Mouse (Mus musculus) lung, postnatal 0 days (tissue): ENCODE results near the gene 4930404N11Rik. TPM values are rescaled to one million over a fixed set of nuclear protein-coding genes. Genes with fewer than 3 reads are reported as not detected.

Experiments used
- ATAC-seq: fragments of 200-750 bp; cut with Nextera tagmentation; 2 replicates; pipeline ENCODE4 v1.8.0; 2017; ENCODE audit warnings: moderate library complexity
- DNase-seq: peaks from one replicate; pipeline ENCODE4 v3.0.0-alpha.2; 2016; ENCODE audit warnings: low spot score
- H3K27ac ChIP-seq: fragments of 300-500 bp; sonication (generic); 2 replicates; pipeline ENCODE4 v1.5.1; 2014; ENCODE audit warnings: antibody characterized with exemption, mild to moderate bottlenecking, low read length, mixed read lengths
- H3K27me3 ChIP-seq: fragments of 300-500 bp; sonication (generic); replicated peaks from 2 replicates; pipeline ENCODE4 v1.6.1; 2014; ENCODE audit warnings: low read length, mixed read lengths; ENCODE audit not compliant: insufficient read depth
- H3K36me3 ChIP-seq: fragments of 300-500 bp; sonication (generic); 2 replicates; pipeline ENCODE4 v1.6.1; 2014; ENCODE audit warnings: low read length, mixed read lengths; ENCODE audit not compliant: insufficient read depth
- H3K4me1 ChIP-seq: fragments of 300-500 bp; sonication (generic); 2 replicates; pipeline ENCODE4 v1.6.1; 2014; ENCODE audit warnings: antibody characterized with exemption, low read depth, low read length, mixed read lengths; ENCODE audit not compliant: insufficient read depth
- H3K4me2 ChIP-seq: fragments of 300-500 bp; sonication (generic); replicated peaks from 2 replicates; pipeline ENCODE4 v1.6.1; 2014; ENCODE audit warnings: low read depth, mild to moderate bottlenecking, low read length, moderate library complexity, mixed read lengths
- H3K4me3 ChIP-seq: fragments of 300-500 bp; sonication (generic); 2 replicates; pipeline ENCODE4 v1.5.1; 2014; ENCODE audit warnings: low read depth, low read length
- H3K9ac ChIP-seq: fragments of 300-500 bp; sonication (generic); replicated peaks from 2 replicates; pipeline ENCODE4 v1.6.1; 2014; ENCODE audit warnings: low read depth, mild to moderate bottlenecking
- H3K9me3 ChIP-seq: fragments of 300-500 bp; sonication (generic); 2 replicates; pipeline ENCODE4 v1.6.1; 2016; ENCODE audit warnings: low read length, mixed read lengths
- CTCF ChIP-seq: IDR thresholded peaks from 2 replicates; pipeline ENCODE4 v1.5.1; 2016; ENCODE audit warnings: antibody characterized with exemption, mild to moderate bottlenecking
- EP300 ChIP-seq: IDR thresholded peaks from 2 replicates; pipeline ENCODE4 v1.6.1; 2016; ENCODE audit warnings: antibody characterized with exemption, mild to moderate bottlenecking, control low read depth
- WGBS: fragments of 180-500 bp; shearing (Covaris S2); extraction: QIAGEN DNeasy Blood & Tissue Kit; methylation state at CpG from one replicate; pipeline ENCODE4 v1.1.7; 2014; 5-methylcytosine and 5-hydroxymethylcytosine counted together
- polyA plus RNA-seq: library from polyadenylated mRNA; unstranded; fragments of >200 nt; fragmentation: Nextera tagmentation; extraction: Ambion mirVana; gene quantifications from 2 replicates; pipeline ENCODE4 v1.2.1, GENCODE M21; 2015

Gene 4930404N11Rik
- polyA plus RNA-seq, 1 experiment from 2014 or later = 5.4 TPM

DNA sequence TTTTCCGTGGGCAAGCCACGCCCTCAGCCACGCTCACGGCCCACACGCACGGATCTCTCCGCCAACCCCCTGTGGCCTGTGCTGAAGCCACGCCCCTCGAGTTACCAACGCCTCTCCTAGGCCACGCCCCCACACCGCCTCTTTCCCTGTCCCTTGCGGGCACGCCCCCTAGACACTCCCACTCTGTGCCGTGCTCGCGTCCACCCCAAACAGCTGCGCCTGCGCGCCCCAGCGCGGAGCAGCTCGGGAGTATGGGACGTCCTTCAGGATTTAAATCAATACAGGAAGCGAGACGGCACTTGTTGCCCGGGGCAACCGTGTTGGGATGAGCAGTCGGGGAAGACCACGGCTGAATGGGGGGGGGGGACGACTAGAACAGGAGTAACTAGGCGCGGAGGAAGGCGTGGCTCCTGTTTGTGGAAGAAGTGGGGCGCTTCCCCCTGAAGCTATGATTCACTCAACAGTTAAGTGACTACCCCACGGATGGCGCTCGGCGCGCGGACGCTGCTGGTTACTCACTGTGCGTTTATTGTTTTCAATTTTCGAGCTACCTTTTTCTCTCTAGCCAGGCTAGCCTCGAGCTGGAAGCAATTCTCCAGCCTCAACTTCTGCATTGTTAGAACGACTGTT is 13.1 kb upstream of the 4930404N11Rik start:
- Histone ChIP-seq H3K9ac (no peak overlapping the region), H3K36me3 (no peaks in the 10 kb centered on the region), H3K4me1 (peaks cover 15% of the 10 kb centered on the region; the same call in 1 of the 2 replicates), H3K4me2 (peak overlapping the region; percentile 58), H3K27me3 (no peaks in the 10 kb centered on the region), H3K27ac (no peak overlapping the region), H3K4me3 (peak overlapping the region; percentile 82), H3K9me3 (no peaks in the 10 kb centered on the region)
- ATAC-seq (peak; percentile 96), DNase-seq (peak; percentile 100)
- 3% methylated on average over 45 of the region's 46 CpGs for WGBS
- 0 out of 2 replicates have a peak, but pooled peaks have one; percentile 25 for TF ChIP-seq CTCF
- TF ChIP-seq EP300 = no peak

DNA sequence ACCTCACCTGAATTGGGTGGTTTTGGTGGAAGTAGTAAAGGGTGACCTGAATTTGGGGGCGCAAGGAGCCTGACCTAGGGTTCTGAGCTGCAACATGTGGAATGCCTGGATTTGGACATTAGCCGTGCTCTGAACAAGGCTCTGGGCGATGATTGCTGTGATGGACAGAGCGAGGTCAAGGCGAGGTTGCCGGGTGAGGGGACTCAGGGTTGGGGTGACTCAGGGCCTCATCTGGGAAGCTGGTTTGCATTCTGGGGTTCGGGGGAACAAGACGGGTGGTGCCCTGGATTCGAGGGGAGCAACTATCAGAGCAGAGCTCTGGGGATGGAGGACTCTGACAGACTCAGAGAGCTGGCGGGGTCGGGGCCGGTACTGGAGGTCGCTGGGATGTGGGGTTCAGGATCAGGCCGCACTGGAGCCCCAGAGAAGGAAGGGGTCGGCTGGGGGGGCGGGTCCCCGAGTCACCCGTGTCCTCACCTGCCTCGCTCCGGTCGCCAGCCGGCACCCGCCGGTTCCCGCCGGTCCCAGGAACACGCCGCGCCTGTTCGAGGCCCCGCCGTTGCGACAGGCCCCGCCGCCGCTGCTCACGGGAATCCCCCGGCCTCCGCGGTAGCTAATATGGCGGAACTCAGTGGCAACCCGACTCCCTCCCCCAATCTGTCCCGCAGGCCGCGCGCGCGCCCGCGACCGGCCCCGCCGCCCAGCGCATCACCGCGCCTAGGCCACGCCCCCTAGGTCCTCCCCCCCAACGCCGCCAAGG is 12.4 kb upstream of the 4930404N11Rik start, which contains the start of gene Fzr1:
TSS of gene Fzr1 (minus strand) at position 724 of the 760 bp plus-strand sequence.
- ATAC-seq (no peak; the same call in 1 of the 2 replicates), DNase-seq (peak; percentile 32)
- peaks cover 15% of the 10 kb centered on the region; the same call in 1 of the 2 replicates for H3K4me1 ChIP-seq
- no peaks in the 10 kb centered on the region for H3K27me3 ChIP-seq
- H3K9ac ChIP-seq = peak within 1 kb of the TSS; percentile 88
- H3K4me3 ChIP-seq = peak within 1 kb of the TSS; percentile 82
- H3K4me2 ChIP-seq = peak within 1 kb of the TSS; percentile 83
- TF ChIP-seq EP300 (no peak), CTCF (no peak)
- peak within 1 kb of the TSS; percentile 43 for H3K27ac ChIP-seq
- 5% methylated on average over 36 of the region's 59 CpGs for WGBS
- no peaks in the 10 kb centered on the region for H3K36me3 ChIP-seq
- H3K9me3 ChIP-seq = no peaks in the 10 kb centered on the region

DNA sequence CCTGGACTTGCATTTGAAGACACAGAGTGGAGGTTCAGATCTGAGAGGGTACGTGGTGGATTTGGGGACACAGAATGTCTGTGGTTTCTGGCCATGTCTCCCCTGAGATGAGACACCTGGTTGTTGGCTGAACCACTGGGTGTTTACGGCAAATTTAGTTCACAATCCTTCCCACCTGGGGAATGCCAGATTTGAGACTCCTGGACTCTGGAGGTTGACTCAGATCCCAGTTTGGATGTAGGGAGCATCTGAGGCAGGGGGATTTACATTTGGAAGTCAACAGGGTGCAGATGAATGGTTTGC is 11.7 kb upstream of the 4930404N11Rik start:
- no peaks in the 10 kb centered on the region for H3K36me3 ChIP-seq
- TF ChIP-seq EP300 (no peak), CTCF (no peak)
- H3K4me2 ChIP-seq = peak overlapping the region; percentile 83
- DNase-seq (no peak), ATAC-seq (no peak)
- peak overlapping the region; percentile 82; the same call in 1 of the 2 replicates for H3K4me3 ChIP-seq
- H3K9ac ChIP-seq = peak overlapping the region; percentile 88
- WGBS = 26% methylated on average over 2 of the region's 2 CpGs
- peak overlapping the region; percentile 43; the same call in 1 of the 2 replicates for H3K27ac ChIP-seq
- no peaks in the 10 kb centered on the region for H3K9me3 ChIP-seq
- H3K4me1 ChIP-seq = peaks cover 15% of the 10 kb centered on the region; the same call in 1 of the 2 replicates
- no peaks in the 10 kb centered on the region for H3K27me3 ChIP-seq

DNA sequence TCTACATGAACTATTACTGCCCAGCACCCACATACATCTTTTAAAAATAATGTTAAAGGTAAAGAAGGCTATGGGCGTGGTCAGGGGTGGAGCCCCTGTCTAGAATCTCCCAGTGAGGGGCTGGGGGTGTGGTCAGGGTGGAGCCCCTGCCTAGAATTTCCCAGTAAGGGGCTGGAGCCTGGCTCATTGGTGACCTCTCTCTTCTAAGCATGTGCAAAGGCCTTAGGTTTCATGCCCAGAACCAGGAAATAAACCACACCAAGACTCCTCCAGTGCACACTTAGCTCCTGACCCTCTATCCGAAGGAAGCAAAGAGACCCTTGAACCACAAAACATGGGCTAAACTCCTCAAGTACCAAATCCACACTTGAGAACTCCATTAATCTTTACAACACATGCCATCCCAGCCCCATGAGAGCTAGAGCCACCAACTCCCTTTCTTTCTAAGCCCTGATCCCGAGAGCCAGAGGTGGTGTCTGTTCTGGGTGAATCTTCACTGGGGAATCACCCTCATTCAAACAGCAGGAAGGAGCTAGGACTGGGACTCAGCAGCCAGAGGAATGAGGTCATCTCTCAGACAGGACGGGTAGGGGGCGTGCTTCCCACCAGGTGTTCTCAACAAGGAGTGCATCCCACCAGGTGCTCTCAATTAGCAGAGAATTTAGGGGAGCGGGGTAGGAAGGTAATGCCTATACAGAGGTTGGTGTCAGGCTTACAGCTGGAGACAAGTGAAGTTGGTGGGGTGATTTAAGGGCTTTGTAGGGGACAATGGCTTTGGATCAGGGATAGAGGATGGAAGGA is 11.1 kb upstream of the 4930404N11Rik start:
- ATAC-seq = no peak
- TF ChIP-seq EP300 = no peak
- TF ChIP-seq CTCF = 0 out of 2 replicates have a peak, but pooled peaks have one; percentile 18
- H3K27ac ChIP-seq = no peak overlapping the region; the same call in 1 of the 2 replicates
- 25% methylated on average over 6 of the region's 6 CpGs for WGBS
- H3K4me3 ChIP-seq = no peak overlapping the region
- H3K4me2 ChIP-seq = 0 out of 2 replicates have a peak overlapping the region, but pooled peaks have one; percentile 83
- H3K9me3 ChIP-seq = no peaks in the 10 kb centered on the region
- no peaks in the 10 kb centered on the region for H3K36me3 ChIP-seq
- peaks cover 15% of the 10 kb centered on the region; the same call in 1 of the 2 replicates for H3K4me1 ChIP-seq
- no peaks in the 10 kb centered on the region for H3K27me3 ChIP-seq
- no peak for DNase-seq
- peak overlapping the region; percentile 88; the same call in 1 of the 2 replicates for H3K9ac ChIP-seq

DNA sequence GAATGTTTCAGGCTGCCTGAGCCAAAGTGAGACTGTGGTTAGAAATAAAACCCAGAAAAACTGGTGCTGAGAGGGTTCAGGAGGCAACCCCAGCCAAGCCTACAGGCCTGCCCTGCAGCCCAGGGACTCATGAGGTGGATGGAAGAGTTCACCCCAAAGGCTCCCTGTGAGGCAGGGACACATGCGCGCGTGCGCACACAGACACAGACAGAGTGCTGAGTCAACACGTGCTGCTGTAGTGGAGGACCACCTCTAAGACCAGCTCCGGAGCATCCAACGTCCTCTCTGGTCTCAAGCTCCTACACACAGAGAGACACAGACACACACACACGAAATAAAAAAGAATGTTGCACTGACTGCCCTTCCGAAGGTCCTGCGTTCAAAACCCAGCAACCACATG is 9.7 kb upstream of the 4930404N11Rik start:
- 89% methylated on average over 10 of the region's 10 CpGs for WGBS
- no peaks in the 10 kb centered on the region for H3K9me3 ChIP-seq
- DNase-seq (no peak), ATAC-seq (no peak)
- 0 out of 2 replicates have a peak, but pooled peaks cover 9% of the 10 kb centered on the region for H3K36me3 ChIP-seq
- H3K27me3 ChIP-seq = no peaks in the 10 kb centered on the region
- H3K9ac ChIP-seq = no peak overlapping the region
- peaks cover 15% of the 10 kb centered on the region; the same call in 1 of the 2 replicates for H3K4me1 ChIP-seq
- H3K27ac ChIP-seq = no peak overlapping the region
- no peak overlapping the region for H3K4me3 ChIP-seq
- no peak for TF ChIP-seq CTCF
- TF ChIP-seq EP300 = no peak
- H3K4me2 ChIP-seq = no peak overlapping the region

DNA sequence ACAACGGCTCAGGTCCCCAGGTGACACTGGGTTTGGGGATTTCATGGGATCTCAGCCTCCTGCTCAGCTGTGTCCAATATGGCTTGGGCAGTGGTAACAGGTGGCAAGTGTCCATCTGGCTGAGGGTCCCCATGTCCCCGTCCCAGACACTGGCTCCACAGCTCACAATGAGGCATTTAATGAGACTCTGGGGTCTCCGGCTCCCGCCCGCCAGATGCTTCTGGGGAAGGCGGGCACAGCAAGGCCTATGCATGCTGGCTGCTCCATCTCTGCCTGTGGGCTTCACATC is 1.5 kb upstream of the 4930404N11Rik start:
- no peak overlapping the region for H3K9ac ChIP-seq
- 78% methylated on average over 6 of the region's 6 CpGs for WGBS
- H3K4me1 ChIP-seq = peaks cover 17% of the 10 kb centered on the region
- peaks cover 37% of the 10 kb centered on the region for H3K36me3 ChIP-seq
- H3K4me3 ChIP-seq = no peak overlapping the region
- no peak overlapping the region for H3K4me2 ChIP-seq
- DNase-seq (no peak), ATAC-seq (no peak)
- TF ChIP-seq CTCF = no peak
- TF ChIP-seq EP300 = no peak
- H3K27me3 ChIP-seq = no peaks in the 10 kb centered on the region
- H3K27ac ChIP-seq = no peak overlapping the region
- no peaks in the 10 kb centered on the region for H3K9me3 ChIP-seq
